Mouse (Mus musculus) E14TG2a.4 (cell line): ENCODE measurements around the gene Gdpd5.

Experiments used
- CTCF ChIP-seq: conservative IDR thresholded peaks from 2 replicates; pipeline ENCODE4 v1.5.1; 2014; ENCODE audit warnings: low read length
- NANOG ChIP-seq: IDR thresholded peaks from 2 replicates; pipeline ENCODE4 v1.6.1; 2014; ENCODE audit warnings: borderline replicate concordance, low read length, mixed read lengths
- POU5F1 ChIP-seq: IDR thresholded peaks from 2 replicates; pipeline ENCODE4 v1.6.1; 2014; ENCODE audit warnings: low read length, borderline replicate concordance

GRCm38 (mm10) chr7:99452859-99453258 is 71.6 kb downstream of the Gdpd5 start:
- no peak for TF ChIP-seq CTCF
- no peak for TF ChIP-seq NANOG
- no peak for TF ChIP-seq POU5F1
